Mouse (Mus musculus) kidney, adult 8-10 months (tissue): ENCODE measurements around the gene Cd209d.
"Not testable (repeated sequence)": the region's sequence is repeated elsewhere in the genome, so short reads cannot be mapped to it uniquely, and the experiment has no call there.

Source experiments
- DNase-seq, 2 experiments: peaks; one replicate each; pipeline ENCODE4 v3.0.0; 2022

The Cd209d gene

GRCm38 (mm10) chr8:3878455-3878854, at the start of gene Cd209d:
Cd209d (minus strand) TSS chr8:3878555.
- no peak for DNase-seq

- no peak for DNase-seq
Measured at GRCm38 (mm10) chr8:3926744-3927143, 48.4 kb upstream of the Cd209d start, which contains the start of gene Cd209b. Cd209b (minus strand) TSS chr8:3926844.

- DNase-seq, result no peak
Measured at GRCm38 (mm10) chr8:3876121-3876520, 2.2 kb downstream of the Cd209d start.

- not testable (repeated sequence) for DNase-seq
Measured at GRCm38 (mm10) chr8:3862736-3863135, 15.6 kb downstream of the Cd209d start.

- DNase-seq, result no peak
Measured at GRCm38 (mm10) chr8:3854209-3854608, 24.1 kb downstream of the Cd209d start, which contains the start of gene Cd209e. Cd209e (minus strand) TSS chr8:3854309.
